In genomic region chr7:45702809-45703520, GRCm38 (mm10) we compare ENCODE assay signal across 10 mouse cellular contexts. TPM values are rescaled to one million over a fixed set of nuclear protein-coding genes. Genes with fewer than 3 reads are reported as not detected.
A peak's percentile ranks its signal among the peaks of the same experiment; 100 is the strongest.
DNase-seq lines count a peak whose midpoint lies in the region; ATAC-seq lines count a peak whose summit lies in the region.
"Had no signal": no experiment of that assay in that cellular context is flagged by ENCODE, and none has a peak within 500 bp of the region (broad histone marks: within the 10 kb centered on the region; RNA-seq: fewer than 3 reads in every experiment).

No protein-coding gene starts in this region.

- peaks cover 44% of the 10 kb centered on the region for H3K27me3 ChIP-seq in embryonic facial prominence, embryonic 10.5 days (replicated peaks; ENCODE audit: low read depth, poor library complexity, severe bottlenecking)
- peaks cover 35% of the 10 kb centered on the region for H3K27me3 ChIP-seq in forebrain, embryonic 12.5 days
- peaks cover 31% of the 10 kb centered on the region for H3K27me3 ChIP-seq in midbrain, embryonic 10.5 days (ENCODE audit: low read depth, poor library complexity, severe bottlenecking)
- H3K27me3 ChIP-seq in liver, embryonic 12.5 days (replicated peaks), result peaks cover 56% of the 10 kb centered on the region

- DNase-seq in kidney, adult 11 months, result peak; percentile 42
- DNase-seq in kidney, postnatal 10 days, result no peak
- DNase-seq in embryonic facial prominence, embryonic 10.5 days (ENCODE audit: low spot score), result no peak
- no peak for DNase-seq in midbrain, embryonic 10.5 days (ENCODE audit: low spot score)
- DNase-seq in retina, postnatal 1 day, result no peak
- no peak for DNase-seq in spleen, postnatal 10 days (ENCODE audit: low spot score in 2 of 2)
- DNase-seq: heart, postnatal 14 days; left cerebral cortex, postnatal 4 days had no signal

- H3K4me3 ChIP-seq in embryonic facial prominence, embryonic 10.5 days, result peak overlapping the region; percentile 76
- H3K4me3 ChIP-seq in forebrain, embryonic 12.5 days (replicated peaks), result peak overlapping the region; percentile 43; the same call in 1 of the 2 replicates
- H3K4me3 ChIP-seq in midbrain, embryonic 10.5 days, result peak overlapping the region; percentile 73
- no peak overlapping the region for H3K4me3 ChIP-seq in liver, embryonic 12.5 days

- peak overlapping the region; percentile 99; the same call in 1 of the 2 replicates for H3K4me2 ChIP-seq in forebrain, embryonic 12.5 days
- no peak overlapping the region for H3K4me2 ChIP-seq in liver, embryonic 12.5 days

- no peaks in the 10 kb centered on the region for H3K9me3 ChIP-seq in embryonic facial prominence, embryonic 10.5 days
- H3K9me3 ChIP-seq in forebrain, embryonic 12.5 days, result no peaks in the 10 kb centered on the region
- H3K9me3 ChIP-seq in midbrain, embryonic 10.5 days (replicated peaks), result no peaks in the 10 kb centered on the region
- H3K9me3 ChIP-seq in liver, embryonic 12.5 days (replicated peaks), result no peaks in the 10 kb centered on the region

- ATAC-seq in forebrain, embryonic 12.5 days (ENCODE audit: low FRiP score), result no peak
- no peak for ATAC-seq in liver, embryonic 12.5 days

- 90% methylated on average over 17 of the region's 17 CpGs for WGBS in embryonic facial prominence, embryonic 10.5 days
- WGBS in forebrain, embryonic 12.5 days, result 86% methylated on average over 17 of the region's 17 CpGs
- WGBS in midbrain, embryonic 10.5 days, result 90% methylated on average over 17 of the region's 17 CpGs
- WGBS in liver, embryonic 12.5 days (ENCODE audit: insufficient replicate concordance), result 83% methylated on average over 17 of the region's 17 CpGs

- peak overlapping the region; percentile 88 for H3K27ac ChIP-seq in embryonic facial prominence, embryonic 10.5 days (replicated peaks)
- peak overlapping the region; percentile 87; the same call in 1 of the 2 replicates for H3K27ac ChIP-seq in forebrain, embryonic 12.5 days
- peak overlapping the region; percentile 87; the same call in 1 of the 2 replicates for H3K27ac ChIP-seq in midbrain, embryonic 10.5 days (replicated peaks)
- H3K27ac ChIP-seq in liver, embryonic 12.5 days, result no peak overlapping the region

- no peak overlapping the region; the same call in 1 of the 2 replicates for H3K9ac ChIP-seq in forebrain, embryonic 12.5 days
- H3K9ac ChIP-seq in liver, embryonic 12.5 days, result no peak overlapping the region

- H3K4me1 ChIP-seq in embryonic facial prominence, embryonic 10.5 days, result peaks cover 74% of the 10 kb centered on the region
- peaks cover 72% of the 10 kb centered on the region for H3K4me1 ChIP-seq in forebrain, embryonic 12.5 days
- H3K4me1 ChIP-seq in midbrain, embryonic 10.5 days, result peaks cover 75% of the 10 kb centered on the region
- H3K4me1 ChIP-seq in liver, embryonic 12.5 days, result peaks cover 57% of the 10 kb centered on the region

- no peaks in the 10 kb centered on the region for H3K36me3 ChIP-seq in embryonic facial prominence, embryonic 10.5 days (replicated peaks)
- H3K36me3 ChIP-seq in forebrain, embryonic 12.5 days (replicated peaks), result no peaks in the 10 kb centered on the region
- H3K36me3 ChIP-seq in midbrain, embryonic 10.5 days, result no peaks in the 10 kb centered on the region
- no peaks in the 10 kb centered on the region for H3K36me3 ChIP-seq in liver, embryonic 12.5 days

RNA-seq across cellular contexts. Expression of gene Dbp, which starts 1.9 kb away (rescaled TPM):
- polyA plus RNA-seq in embryonic facial prominence, embryonic 10.5 days (2016; fragmentation: Nextera tagmentation; extraction: Ambion mirVana), result 3.6 and 4.3 TPM in 2 replicates
- 3.8 and 3.9 TPM in 2 replicates for polyA plus RNA-seq in forebrain, embryonic 12.5 days (2016; fragmentation: Nextera tagmentation; extraction: Ambion mirVana)
- 2.1 and 2.9 TPM in 2 replicates for polyA plus RNA-seq in midbrain, embryonic 10.5 days (2016; fragmentation: Nextera tagmentation; extraction: Ambion mirVana)
- 1.1 and 1.8 TPM in 2 replicates for polyA plus RNA-seq in liver, embryonic 12.5 days (2016; fragmentation: Nextera tagmentation; extraction: Ambion mirVana)

RNA-seq across cellular contexts. Expression of gene Car11, which starts 3.3 kb away (rescaled TPM):
- polyA plus RNA-seq in embryonic facial prominence, embryonic 10.5 days (2016; fragmentation: Nextera tagmentation; extraction: Ambion mirVana), result 8.5 and 9.1 TPM in 2 replicates
- polyA plus RNA-seq in forebrain, embryonic 12.5 days (2016; fragmentation: Nextera tagmentation; extraction: Ambion mirVana), result 10.2 and 11.0 TPM in 2 replicates
- polyA plus RNA-seq in midbrain, embryonic 10.5 days (2016; fragmentation: Nextera tagmentation; extraction: Ambion mirVana), result 4.6 and 4.9 TPM in 2 replicates
- 0.93 and 1.0 TPM in 2 replicates for polyA plus RNA-seq in liver, embryonic 12.5 days (2016; fragmentation: Nextera tagmentation; extraction: Ambion mirVana)

RNA-seq across cellular contexts. Expression of gene Sec1, which starts 8.8 kb away (rescaled TPM):
- polyA plus RNA-seq in embryonic facial prominence, embryonic 10.5 days (2016; fragmentation: Nextera tagmentation; extraction: Ambion mirVana), result 0.55 and 0.64 TPM in 2 replicates
- polyA plus RNA-seq in forebrain, embryonic 12.5 days (2016; fragmentation: Nextera tagmentation; extraction: Ambion mirVana), result 0.64 and 0.68 TPM in 2 replicates
- polyA plus RNA-seq in midbrain, embryonic 10.5 days (2016; fragmentation: Nextera tagmentation; extraction: Ambion mirVana), result 0.32 and 0.34 TPM in 2 replicates
- polyA plus RNA-seq in liver, embryonic 12.5 days (2016; fragmentation: Nextera tagmentation; extraction: Ambion mirVana), result 0.11 and 0.18 TPM in 2 replicates

RNA-seq across cellular contexts. Expression of gene Rpl18, which starts 12.3 kb away (rescaled TPM):
- polyA plus RNA-seq in embryonic facial prominence, embryonic 10.5 days (2016; fragmentation: Nextera tagmentation; extraction: Ambion mirVana), result 1,168 and 1,206 TPM in 2 replicates
- 707 and 745 TPM in 2 replicates for polyA plus RNA-seq in forebrain, embryonic 12.5 days (2016; fragmentation: Nextera tagmentation; extraction: Ambion mirVana)
- 965 and 1,116 TPM in 2 replicates for polyA plus RNA-seq in midbrain, embryonic 10.5 days (2016; fragmentation: Nextera tagmentation; extraction: Ambion mirVana)
- 892 and 939 TPM in 2 replicates for polyA plus RNA-seq in liver, embryonic 12.5 days (2016; fragmentation: Nextera tagmentation; extraction: Ambion mirVana)

RNA-seq across cellular contexts. Expression of gene Sphk2, which starts 14.8 kb away (rescaled TPM):
- 41.5 and 42.1 TPM in 2 replicates for polyA plus RNA-seq in embryonic facial prominence, embryonic 10.5 days (2016; fragmentation: Nextera tagmentation; extraction: Ambion mirVana)
- 26.5 and 30.1 TPM in 2 replicates for polyA plus RNA-seq in forebrain, embryonic 12.5 days (2016; fragmentation: Nextera tagmentation; extraction: Ambion mirVana)
- polyA plus RNA-seq in midbrain, embryonic 10.5 days (2016; fragmentation: Nextera tagmentation; extraction: Ambion mirVana), result 32.3 and 32.8 TPM in 2 replicates
- 14.8 and 16.1 TPM in 2 replicates for polyA plus RNA-seq in liver, embryonic 12.5 days (2016; fragmentation: Nextera tagmentation; extraction: Ambion mirVana)
